ENCODE assay signal across 32 mouse cellular contexts in genomic region chrX:161524257-161524646, GRCm38 (mm10).
DNase-seq lines count a peak whose midpoint lies in the region; ATAC-seq lines count a peak whose summit lies in the region.
"Had no signal": no experiment of that assay in that cellular context is flagged by ENCODE, and none has a peak within 500 bp of the region (broad histone marks: within the 10 kb centered on the region; RNA-seq: fewer than 3 reads in every experiment).

No protein-coding gene starts in this region.

- no peaks in the 10 kb centered on the region for H3K9me3 ChIP-seq in forebrain, embryonic 12.5 days
- no peaks in the 10 kb centered on the region for H3K9me3 ChIP-seq in forebrain, embryonic 15.5 days
- H3K9me3 ChIP-seq in midbrain, embryonic 14.5 days (ENCODE audit: control insufficient read depth, low read length) = no peaks in the 10 kb centered on the region
- no peaks in the 10 kb centered on the region for H3K9me3 ChIP-seq in midbrain, embryonic 10.5 days (replicated peaks)
- H3K9me3 ChIP-seq: embryonic facial prominence, embryonic 10.5 days; embryonic facial prominence, embryonic 15.5 days; hindbrain, embryonic 10.5 days; intestine, embryonic 15.5 days; midbrain, embryonic 12.5 days had no signal

- WGBS in forebrain, embryonic 12.5 days = 45% methylated on average over 3 of the region's 3 CpGs
- 42% methylated on average over 3 of the region's 3 CpGs for WGBS in forebrain, embryonic 15.5 days
- WGBS in midbrain, embryonic 14.5 days = 68% methylated on average over 3 of the region's 3 CpGs
- 79% methylated on average over 3 of the region's 3 CpGs for WGBS in midbrain, embryonic 10.5 days

- H3K36me3 ChIP-seq in forebrain, embryonic 12.5 days (replicated peaks) = no peaks in the 10 kb centered on the region
- H3K36me3 ChIP-seq in forebrain, embryonic 15.5 days = no peaks in the 10 kb centered on the region
- H3K36me3 ChIP-seq in midbrain, embryonic 14.5 days (ENCODE audit: control insufficient read depth, insufficient read depth, low read length) = no peaks in the 10 kb centered on the region
- H3K36me3 ChIP-seq in midbrain, embryonic 10.5 days = no peaks in the 10 kb centered on the region
- H3K36me3 ChIP-seq: embryonic facial prominence, embryonic 10.5 days; embryonic facial prominence, embryonic 15.5 days; hindbrain, embryonic 10.5 days; intestine, embryonic 15.5 days; midbrain, embryonic 12.5 days had no signal

- ATAC-seq in forebrain, embryonic 12.5 days (ENCODE audit: low FRiP score) = 0 out of 2 replicates have a peak, but pooled peaks have one; percentile 53
- no peak for ATAC-seq in forebrain, embryonic 15.5 days (replicated peaks)
- no peak for ATAC-seq in midbrain, embryonic 14.5 days (ENCODE audit: low FRiP score, low TSS enrichment)
- ATAC-seq: activated CD4-positive, CD25-positive, alpha-beta regulatory T cell, adult 4 months; CD4-positive, CD25-positive, alpha-beta regulatory T cell, adult 4 months; forebrain, embryonic 16.5 days; hindbrain, embryonic 16.5 days; intestine, embryonic 15.5 days had no signal

- H3K4me3 ChIP-seq in forebrain, embryonic 12.5 days (replicated peaks) = no peak overlapping the region
- no peak overlapping the region for H3K4me3 ChIP-seq in forebrain, embryonic 15.5 days
- H3K4me3 ChIP-seq in midbrain, embryonic 14.5 days (replicated peaks; ENCODE audit: low read depth, low read length) = no peak overlapping the region
- H3K4me3 ChIP-seq in midbrain, embryonic 10.5 days = no peak overlapping the region
- H3K4me3 ChIP-seq: embryonic facial prominence, embryonic 10.5 days; embryonic facial prominence, embryonic 15.5 days; hindbrain, embryonic 10.5 days; intestine, embryonic 15.5 days; midbrain, embryonic 12.5 days; myocyte had no signal

- H3K4me2 ChIP-seq in forebrain, embryonic 12.5 days = no peak overlapping the region
- H3K4me2 ChIP-seq in forebrain, embryonic 15.5 days (replicated peaks) = no peak overlapping the region
- H3K4me2 ChIP-seq in midbrain, embryonic 14.5 days (ENCODE audit: low read length) = no peak overlapping the region
- H3K4me2 ChIP-seq: embryonic facial prominence, embryonic 15.5 days; intestine, embryonic 15.5 days; midbrain, embryonic 12.5 days had no signal

- H3K4me1 ChIP-seq in forebrain, embryonic 12.5 days = 0 out of 2 replicates have a peak, but pooled peaks cover 3% of the 10 kb centered on the region
- no peaks in the 10 kb centered on the region for H3K4me1 ChIP-seq in forebrain, embryonic 15.5 days
- H3K4me1 ChIP-seq in midbrain, embryonic 14.5 days (ENCODE audit: control insufficient read depth, insufficient read depth, low read length) = no peaks in the 10 kb centered on the region
- H3K4me1 ChIP-seq in midbrain, embryonic 10.5 days = no peaks in the 10 kb centered on the region
- H3K4me1 ChIP-seq: embryonic facial prominence, embryonic 10.5 days; embryonic facial prominence, embryonic 15.5 days; hindbrain, embryonic 10.5 days; intestine, embryonic 15.5 days had no signal

- H3K9ac ChIP-seq in forebrain, embryonic 12.5 days = no peak overlapping the region
- H3K9ac ChIP-seq in forebrain, embryonic 15.5 days (replicated peaks) = no peak overlapping the region
- no peak overlapping the region for H3K9ac ChIP-seq in midbrain, embryonic 14.5 days (replicated peaks; ENCODE audit: low read length)
- H3K9ac ChIP-seq: embryonic facial prominence, embryonic 15.5 days; intestine, embryonic 15.5 days; liver, embryonic 14.5 days; midbrain, embryonic 12.5 days had no signal

- DNase-seq in midbrain, embryonic 14.5 days = peak; percentile 5
- DNase-seq in midbrain, embryonic 10.5 days (ENCODE audit: low spot score) = no peak
- peak; percentile 29 for DNase-seq in brain, adult 2 months (ENCODE audit: low read depth, low spot score)
- no peak for DNase-seq in lung, postnatal 36 days
- no peak for DNase-seq in adrenal gland, postnatal 14 days
- DNase-seq: adrenal gland, adult 2 months; cerebellum, adult 11 months; cerebellum, adult 9-11 months; gastrocnemius, postnatal 10 days; heart, postnatal 14 days; kidney, adult 2 months; layer of hippocampus, postnatal 36 days; liver; lung, adult 2 months; lung, postnatal 14 days; retina, postnatal 1 day; right cerebral cortex, postnatal 14 days; thymus, postnatal 4 days had no signal

- 0 out of 2 replicates have a peak overlapping the region, but pooled peaks have one; percentile 46 for H3K27ac ChIP-seq in forebrain, embryonic 12.5 days
- no peak overlapping the region for H3K27ac ChIP-seq in forebrain, embryonic 15.5 days (replicated peaks)
- H3K27ac ChIP-seq in midbrain, embryonic 14.5 days (replicated peaks; ENCODE audit: low read depth, low read length) = no peak overlapping the region
- H3K27ac ChIP-seq in midbrain, embryonic 10.5 days (replicated peaks) = no peak overlapping the region
- H3K27ac ChIP-seq: embryonic facial prominence, embryonic 10.5 days; embryonic facial prominence, embryonic 15.5 days; hindbrain, embryonic 10.5 days; intestine, embryonic 15.5 days; kidney, postnatal 0 days; liver, embryonic 14.5 days; midbrain, embryonic 12.5 days had no signal

- peaks cover 34% of the 10 kb centered on the region for H3K27me3 ChIP-seq in forebrain, embryonic 12.5 days
- no peaks in the 10 kb centered on the region for H3K27me3 ChIP-seq in forebrain, embryonic 15.5 days
- H3K27me3 ChIP-seq in midbrain, embryonic 14.5 days (ENCODE audit: control insufficient read depth, insufficient read depth, low read length) = no peaks in the 10 kb centered on the region
- peaks cover 97% of the 10 kb centered on the region for H3K27me3 ChIP-seq in midbrain, embryonic 10.5 days (ENCODE audit: low read depth, poor library complexity, severe bottlenecking)
- H3K27me3 ChIP-seq: intestine, embryonic 15.5 days had no signal

Comparison
In these comparisons a context has a peak if more than half of its experiments do, and no peak if none do; other contexts are left out.
1. DNase-seq: peak in midbrain, embryonic 14.5 days (single experiment) and brain, adult 2 months (single experiment); none in midbrain, embryonic 10.5 days (single experiment), lung, postnatal 36 days (single experiment) and adrenal gland, postnatal 14 days (single experiment).